Mouse (Mus musculus) T-helper 17 cell (primary cell): ENCODE data around the gene 3100002H09Rik.

Experiments
- in situ Hi-C, 2 experiments: fragments of 300-600 bp; cut with MboI, MseI; formaldehyde crosslinking; loops; 1 replicate in 1 of 2; 2 replicates in 1 of 2; pipeline ENCODE4 v1.15.1; 2025; ENCODE audit warnings: high pct_unique_total_duplicates in 2 of 2

The 3100002H09Rik gene

DNA sequence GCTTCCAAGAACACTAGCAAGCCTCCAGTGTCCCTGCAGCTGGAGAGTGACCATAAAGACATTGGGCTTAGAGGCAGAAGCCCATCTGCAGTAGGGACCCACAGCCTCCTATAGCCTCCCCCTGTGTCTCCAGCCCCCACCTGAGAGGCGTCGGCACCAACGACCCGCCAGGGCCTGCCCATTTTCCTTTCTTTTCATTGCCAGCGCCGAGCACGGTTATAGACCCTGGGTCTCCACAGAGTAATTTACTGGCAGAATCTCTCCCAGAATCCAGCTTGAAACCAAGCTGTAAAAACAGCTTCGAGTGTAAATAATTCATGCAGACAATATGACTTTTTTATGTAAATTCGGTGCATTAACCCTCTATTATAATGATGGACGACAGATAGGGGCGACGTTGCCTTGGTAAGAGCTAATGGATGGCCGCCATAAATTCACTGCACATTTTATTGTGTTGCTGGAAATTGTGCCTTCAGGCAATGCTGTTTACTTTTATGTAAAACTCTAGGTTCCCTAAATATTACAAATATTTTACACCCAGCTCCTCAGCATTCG is 4.9 kb upstream of the 3100002H09Rik start:
- in situ Hi-C loops: no loop called here

DNA sequence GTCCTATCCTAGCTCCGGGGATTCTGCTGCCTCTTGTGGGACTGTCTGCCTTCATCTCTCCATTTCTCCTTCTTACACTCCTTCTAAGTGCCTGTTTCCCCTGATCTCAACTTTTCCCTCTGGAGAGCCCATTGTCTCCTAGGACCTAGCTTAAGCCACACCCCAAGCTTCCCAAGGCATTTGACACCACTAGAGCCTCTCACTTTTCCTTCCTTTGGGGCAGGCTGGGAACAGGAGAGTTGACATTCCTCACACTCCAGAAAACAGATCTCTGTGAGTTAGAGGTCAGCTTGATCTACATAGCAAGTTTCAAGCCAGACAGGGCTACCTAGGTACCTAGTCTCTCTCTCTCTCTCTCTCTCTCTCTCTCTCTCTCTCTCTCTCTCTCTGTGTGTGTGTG is 3.6 kb upstream of the 3100002H09Rik start:
- in situ Hi-C loops: no loop called here

DNA sequence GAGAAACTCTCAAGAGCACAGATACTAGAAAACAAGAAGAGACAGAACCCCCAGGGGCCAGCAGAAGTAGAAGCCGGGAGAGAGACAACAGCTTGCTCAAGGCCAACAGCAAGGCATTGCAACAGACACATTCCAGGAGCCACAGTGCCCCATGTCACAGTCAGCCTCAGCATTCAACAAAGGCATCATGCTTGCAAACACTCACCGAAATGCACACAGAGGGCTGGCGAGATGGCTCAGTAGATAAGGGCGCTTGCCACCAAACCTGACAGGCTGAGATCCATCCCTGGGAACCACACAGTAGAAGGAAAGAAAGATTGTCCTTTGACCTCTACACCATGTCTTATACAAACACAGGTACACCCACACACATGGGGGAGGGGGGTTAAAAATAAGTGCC is 1.2 kb upstream of the 3100002H09Rik start:
- in situ Hi-C loops: no loop called here

DNA sequence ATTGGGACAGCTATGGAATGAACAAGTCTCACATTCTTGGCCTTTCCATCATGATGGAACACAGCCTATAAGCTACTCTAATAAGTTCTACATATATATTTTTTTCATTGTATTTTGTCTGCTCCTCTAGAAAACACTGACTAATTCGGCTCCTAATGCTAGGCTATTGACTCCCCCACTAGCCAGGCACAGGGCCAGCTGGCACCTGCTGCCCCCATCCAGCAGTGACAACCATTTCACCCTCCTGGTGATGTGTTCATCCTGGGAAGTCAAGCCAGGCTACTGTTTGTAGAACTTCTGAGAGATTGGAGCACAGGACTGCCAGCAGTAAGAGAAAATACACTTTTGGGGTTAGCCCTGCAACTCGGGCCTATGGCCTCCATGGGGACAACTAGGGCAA is 537 bp downstream of the 3100002H09Rik start:
- in situ Hi-C loops: no loop called here

DNA sequence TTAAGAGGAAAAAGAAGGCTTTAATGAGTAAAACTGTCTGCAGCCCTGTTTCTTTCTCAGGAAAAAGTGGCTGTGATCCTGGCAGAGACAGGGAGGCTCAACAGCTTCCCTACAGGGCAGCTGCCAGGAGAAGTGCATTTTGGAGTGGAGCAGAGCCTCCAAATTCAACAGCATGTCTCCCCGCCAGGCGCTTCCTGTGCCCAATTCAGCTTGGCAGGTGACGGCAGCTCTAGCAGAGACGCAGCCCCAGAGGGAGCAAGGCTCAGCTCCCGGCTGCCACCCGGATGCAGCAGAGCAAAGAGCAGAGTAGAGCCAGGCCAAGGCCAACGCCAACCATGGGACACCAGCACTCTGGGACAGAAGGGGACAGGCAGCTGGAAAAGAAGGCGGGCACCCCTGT is 3.4 kb downstream of the 3100002H09Rik start:
- in situ Hi-C loops: no loop called here

DNA sequence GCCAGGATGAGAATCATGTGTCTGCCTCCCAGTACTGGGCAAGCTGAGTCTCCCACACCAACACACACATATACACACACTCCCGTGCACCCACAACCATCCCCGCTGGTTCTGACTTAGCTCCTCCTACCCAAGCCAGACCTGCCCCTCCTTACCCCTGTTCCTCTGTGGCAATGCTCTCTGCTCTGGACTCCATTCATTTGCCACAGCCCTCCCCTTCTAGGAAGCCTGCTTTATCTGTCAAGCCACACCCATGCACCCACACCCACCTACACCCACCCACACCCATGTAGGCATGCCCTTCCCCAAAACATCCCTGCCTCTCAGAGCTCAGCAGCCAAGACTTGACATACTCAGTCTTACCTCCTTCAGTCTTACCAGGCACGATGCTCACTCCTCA is 4.4 kb downstream of the 3100002H09Rik start:
- in situ Hi-C loops: no loop called here

DNA sequence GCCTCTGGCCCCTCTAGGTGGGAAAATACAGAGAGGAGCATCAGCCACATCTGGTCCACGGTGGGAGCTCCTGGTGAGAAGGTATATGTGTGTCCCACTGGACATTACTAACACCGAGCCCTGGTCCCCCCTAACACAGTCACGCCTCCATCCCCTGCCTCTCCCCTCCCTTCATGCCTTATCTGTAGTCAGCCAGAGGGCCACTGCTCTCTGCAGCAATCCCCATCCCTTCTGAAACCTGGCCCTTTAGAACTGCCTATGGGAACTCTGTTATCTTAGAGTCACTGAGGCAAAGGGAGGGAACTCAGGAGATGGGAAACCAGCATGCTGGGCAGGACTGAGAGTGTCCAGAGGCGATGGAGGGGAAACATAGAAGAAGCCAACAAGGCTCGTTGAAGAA is 5.3 kb downstream of the 3100002H09Rik start:
- in situ Hi-C loops: no loop called here

DNA sequence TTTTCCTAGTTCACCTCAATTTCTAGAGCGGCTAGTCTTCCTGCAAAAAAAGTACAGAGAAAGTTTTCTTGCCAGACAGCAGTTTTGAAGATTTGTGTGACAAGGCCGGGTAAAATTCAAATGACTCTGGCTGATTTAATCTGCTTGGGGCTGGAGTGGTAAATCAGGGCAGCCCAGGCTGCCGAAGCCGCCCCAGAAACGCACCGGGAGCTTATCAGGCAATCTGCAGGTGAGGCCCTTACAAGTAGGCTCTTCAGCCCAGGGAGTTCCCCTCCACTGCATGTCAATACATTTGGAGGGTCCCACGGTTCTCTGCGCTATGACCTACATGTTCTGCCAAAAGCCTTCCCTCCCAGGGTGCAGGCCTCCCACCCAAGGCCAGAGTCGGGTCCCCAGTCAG is 6.9 kb downstream of the 3100002H09Rik start:
- in situ Hi-C loops: no loop called here

DNA sequence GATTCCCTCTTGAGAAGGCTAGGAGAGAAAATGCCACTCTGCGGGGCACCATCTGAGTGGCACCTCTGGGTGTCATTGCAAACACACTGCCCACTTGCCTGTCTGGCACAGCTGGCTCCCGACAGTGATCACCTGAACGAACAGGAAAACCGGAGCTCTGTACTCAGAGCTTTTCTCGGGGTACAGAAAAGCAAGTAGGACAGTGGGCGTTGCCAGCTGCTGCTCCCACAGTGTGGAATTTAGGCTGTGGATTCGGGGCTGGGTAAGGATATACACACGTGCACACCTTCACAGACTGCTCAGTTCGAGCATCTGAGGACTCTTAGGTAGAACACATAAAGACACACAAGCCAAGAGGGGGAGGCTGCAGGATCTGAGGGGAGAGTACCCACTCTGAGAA is 14.7 kb downstream of the 3100002H09Rik start:
- in situ Hi-C loops: no loop called here

DNA sequence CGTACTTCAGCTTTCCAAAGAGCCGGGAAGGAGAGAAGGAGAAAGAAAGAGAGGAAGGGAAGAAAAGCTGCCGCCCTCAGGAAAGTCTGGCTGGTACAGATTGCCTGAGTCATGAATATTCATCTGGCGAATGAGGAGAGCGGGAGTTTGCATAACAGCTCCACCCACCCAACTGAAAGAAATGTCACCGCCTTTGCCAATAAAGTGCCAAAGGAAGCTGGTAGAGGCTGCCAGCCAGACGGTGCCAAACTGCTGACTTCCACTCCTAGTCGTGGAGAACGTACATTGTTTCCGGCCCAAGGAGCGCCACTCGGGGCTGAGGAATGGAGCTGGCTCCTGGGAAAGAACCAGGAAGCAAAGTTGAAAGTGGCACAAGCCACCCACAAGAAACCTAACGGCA is 15.7 kb downstream of the 3100002H09Rik start:
- in situ Hi-C loops: no loop called here

DNA sequence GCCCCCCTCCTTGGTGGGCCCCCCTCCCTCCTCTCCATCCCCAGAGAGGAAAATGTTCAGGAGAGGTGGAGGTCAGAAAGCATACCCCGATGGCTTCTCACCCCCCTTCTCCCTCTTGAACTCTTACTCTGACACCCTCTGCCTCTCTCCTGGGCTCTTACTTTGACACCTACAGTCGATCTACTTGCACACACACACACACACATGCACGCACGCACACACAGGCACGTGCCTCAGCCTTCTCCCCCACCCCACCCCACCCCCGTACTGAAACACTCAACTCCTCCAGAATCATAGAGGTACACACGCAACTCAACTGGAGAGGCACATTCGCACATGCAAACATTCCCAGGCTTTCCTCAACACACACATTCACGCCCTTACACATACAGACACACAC is 16.9 kb downstream of the 3100002H09Rik start:
- in situ Hi-C loops: no loop called here

DNA sequence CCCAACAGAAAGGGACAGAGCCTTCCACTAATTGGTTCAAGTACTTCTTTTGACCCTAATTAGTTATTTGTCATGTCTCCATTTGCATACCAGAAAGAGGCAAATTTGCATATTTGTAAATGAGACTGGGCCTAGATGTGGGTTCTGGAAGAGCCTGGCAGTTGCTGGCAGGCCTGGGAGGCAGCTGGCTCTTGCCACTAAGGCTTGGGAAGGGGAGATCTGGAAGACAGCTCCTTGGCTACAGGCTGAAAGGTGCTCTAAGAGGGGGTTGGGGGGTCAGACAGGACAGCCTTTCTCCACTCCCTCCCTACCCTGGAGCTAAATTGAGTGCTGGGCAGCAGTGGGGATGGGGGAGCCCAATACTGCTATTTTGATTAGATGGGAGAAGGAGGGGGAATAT is 17.4 kb downstream of the 3100002H09Rik start:
- in situ Hi-C loops: no loop called here

DNA sequence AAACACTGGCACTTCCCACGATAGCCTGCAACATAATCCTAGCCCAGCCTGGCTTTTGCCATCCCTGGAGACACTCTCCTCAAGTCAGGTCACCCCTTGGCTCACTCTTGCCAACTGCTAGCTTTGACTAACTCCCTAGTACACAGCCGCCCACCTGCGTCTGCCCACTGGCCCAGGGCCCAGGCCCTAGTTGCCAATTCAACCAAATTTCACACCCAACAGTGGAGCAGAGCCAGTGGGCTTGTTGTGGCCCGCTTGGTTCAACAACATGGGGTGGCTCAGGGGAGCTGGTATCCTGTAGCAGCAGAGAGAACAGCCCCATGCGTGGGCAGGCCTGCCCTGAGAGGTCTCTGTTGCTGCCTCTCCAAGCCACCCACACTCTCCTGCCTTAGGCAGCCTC is 18.4 kb downstream of the 3100002H09Rik start:
- in situ Hi-C loops: no loop called here

DNA sequence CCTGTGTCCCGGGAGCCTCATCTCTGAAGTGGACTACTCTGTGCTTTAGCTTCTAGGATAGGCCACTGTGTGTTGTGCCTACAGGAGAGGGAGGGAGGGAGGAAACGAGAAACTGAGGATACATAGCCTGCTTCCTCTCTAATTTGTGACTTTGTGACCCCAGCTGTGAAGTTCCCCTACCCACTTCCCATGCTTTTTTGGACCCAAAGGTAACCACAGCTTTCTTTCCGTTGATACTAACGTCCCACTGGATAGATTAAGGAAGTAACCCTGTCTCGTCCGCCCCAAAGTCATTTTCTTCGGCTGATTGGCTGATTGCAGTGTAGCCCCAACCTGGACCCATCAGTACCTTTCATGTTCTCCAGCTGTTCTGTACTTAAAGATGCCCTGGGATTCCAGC is 29.9 kb downstream of the 3100002H09Rik start:
- in situ Hi-C loops: no loop called here

DNA sequence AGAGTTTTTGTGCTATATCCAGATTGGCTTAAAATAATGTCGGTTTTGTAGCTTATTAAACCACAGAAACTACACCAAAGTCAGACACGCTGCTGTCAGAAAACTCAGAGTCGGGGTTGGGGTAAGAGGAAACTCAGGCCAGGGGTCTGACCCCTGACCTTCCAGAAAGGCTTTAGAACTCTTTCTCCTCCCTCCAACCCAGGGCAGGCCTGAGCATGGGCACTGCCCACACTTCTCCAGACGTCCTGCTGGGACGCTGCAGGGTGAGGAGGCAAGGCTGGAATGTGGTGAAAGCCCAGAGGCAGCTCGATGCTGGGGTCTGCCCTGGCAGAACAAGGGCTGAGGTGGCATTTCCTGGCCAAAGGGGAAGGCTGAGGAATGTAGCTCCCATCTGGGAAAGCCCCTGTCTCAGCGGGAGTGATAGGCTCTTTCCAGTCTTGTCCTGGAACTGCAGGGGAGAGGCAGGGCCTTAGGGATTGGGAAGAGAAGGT is 34.6 kb downstream of the 3100002H09Rik start:
- in situ Hi-C loops: no loop called here

DNA sequence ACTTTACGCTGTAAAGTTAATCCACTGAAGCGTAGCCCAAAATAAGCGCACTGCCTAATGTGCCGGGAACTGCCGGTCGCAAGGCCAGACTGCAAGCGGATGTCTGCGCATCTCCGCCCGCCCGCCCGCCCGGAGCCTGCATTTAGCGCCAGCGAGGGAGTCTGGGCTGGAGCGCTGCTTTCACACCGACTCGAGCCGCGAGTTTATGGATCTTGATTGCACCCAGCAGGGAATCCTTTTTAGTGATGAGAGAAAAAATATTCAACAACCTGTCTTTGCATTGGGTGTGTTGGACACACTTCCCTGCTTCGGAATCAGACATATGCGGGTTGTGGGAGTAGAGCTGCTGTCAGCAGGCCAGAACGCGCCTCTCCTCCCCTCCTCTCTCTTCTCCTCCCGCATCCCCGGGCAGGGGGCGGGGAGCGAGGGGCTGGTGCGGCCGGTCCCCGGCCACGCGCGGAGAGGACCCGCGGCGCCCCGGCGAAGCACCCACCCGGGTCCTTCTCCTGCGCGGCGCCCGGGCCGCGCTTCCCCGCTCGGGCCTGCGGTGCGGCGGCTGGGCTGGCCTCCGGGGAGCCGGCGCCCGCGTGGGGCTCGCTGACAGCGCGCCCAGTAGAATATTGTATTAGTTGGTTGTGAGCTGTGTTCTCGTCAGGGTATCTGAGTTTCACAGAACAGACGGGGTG is 35.2 kb downstream of the 3100002H09Rik start:
- in situ Hi-C loops: no loop called here

DNA sequence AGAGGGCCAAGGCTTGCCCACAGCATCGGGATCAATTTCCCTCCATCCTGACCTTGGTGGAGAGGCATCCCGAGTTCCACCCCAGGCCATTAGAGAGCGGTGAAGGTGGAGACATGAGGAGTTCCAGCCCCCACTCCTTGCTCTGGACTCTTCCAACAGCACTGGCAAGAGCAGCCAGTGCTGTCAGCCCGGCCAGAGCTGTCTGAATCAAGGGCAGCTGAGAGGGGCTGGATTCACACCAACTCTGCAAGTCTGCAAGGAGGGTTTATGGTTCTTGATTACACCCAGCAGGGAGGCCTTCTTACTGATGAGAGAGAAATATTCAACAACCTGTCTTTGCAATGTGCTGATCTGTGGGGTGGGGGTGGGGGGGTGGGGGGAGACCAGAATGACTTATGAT is 37.0 kb downstream of the 3100002H09Rik start:
- in situ Hi-C loops: no loop called here

DNA sequence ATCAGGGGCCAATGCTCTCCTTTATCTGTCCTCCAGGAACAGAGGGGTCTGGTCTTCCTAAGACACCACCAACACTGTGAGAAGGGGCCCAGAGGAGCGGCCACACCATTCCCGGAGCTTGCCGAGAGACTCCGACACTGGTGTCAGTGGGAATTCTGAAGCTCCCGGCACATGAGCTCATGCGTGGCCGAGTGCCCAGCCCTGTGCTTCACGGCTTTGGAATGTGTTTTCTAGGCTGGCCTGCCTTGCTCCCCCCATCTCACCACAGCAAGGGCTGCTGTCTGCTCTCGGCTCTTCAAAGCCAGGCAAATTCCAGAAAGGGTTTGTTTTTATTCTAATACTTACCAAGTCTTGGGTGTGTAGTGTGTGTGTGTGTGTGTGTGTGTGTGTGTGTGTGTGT is 39.6 kb downstream of the 3100002H09Rik start:
- in situ Hi-C loops: no loop called here

DNA sequence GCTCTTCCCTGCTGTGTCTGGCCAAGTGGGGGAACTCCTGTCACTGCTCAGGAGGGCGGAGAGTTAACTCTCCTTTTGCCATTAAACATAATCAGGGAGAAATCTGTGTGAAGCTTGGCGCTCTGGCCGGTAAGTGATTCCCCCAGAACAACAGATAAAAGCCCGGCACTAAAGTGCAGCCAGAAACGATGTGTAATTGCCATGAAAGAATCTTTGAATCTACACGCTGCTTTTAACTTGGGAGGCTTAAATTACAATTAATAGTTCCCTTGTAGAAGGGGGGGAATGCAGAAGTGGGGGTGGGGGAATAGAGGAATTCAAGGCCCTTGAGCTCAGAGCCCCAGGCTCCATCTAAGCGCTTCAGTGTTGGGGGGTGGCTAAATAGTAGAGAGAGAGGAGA is 40.9 kb downstream of the 3100002H09Rik start:
- in situ Hi-C loops: no loop called here

DNA sequence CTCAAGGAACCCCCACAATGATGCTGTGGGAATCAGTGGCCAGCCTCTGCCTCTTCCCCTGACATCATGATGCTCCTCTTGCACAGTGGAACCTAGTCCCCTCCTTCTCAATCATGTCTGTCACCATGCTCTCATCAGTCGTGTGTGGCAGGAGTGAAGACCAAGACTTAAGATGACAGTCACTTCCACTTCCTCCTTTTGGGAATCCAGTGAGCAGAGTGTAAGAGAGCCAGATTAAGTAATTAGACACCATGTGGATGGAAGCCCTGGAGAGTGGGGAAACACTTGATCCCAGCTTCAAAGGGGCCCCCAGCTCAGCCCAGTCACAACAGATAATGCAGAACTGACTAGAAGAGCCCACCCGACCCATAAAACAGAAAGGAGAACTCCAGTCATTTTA is 47.2 kb downstream of the 3100002H09Rik start:
- in situ Hi-C loops: no loop called here

DNA sequence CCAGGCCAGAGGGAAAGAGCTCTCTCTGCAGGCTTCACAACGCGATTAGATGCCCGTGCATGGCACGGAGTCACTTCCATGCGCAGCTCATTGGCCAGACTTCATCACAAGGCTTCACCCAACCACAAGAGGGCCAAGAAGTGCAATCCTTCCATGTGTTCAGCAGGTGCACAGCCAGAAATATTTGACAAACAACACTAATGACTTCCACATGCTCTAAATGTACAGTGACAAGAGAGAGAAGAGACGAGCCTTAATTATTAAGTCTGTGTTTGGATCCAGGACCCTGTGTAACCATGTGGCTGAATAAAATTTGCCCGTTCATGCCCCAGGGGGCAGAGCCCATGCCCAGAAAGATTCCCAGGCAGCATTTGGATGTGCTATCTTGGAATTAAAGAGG is 47.9 kb downstream of the 3100002H09Rik start:
- in situ Hi-C loops: no loop called here
